Mouse (Mus musculus) telencephalon, adult 2 months (tissue): Measurements from ENCODE around the gene Rsf1.

Experiments used
- DNase-seq: peaks from one replicate; pipeline ENCODE4 v3.0.0-alpha.2; 2011; ENCODE audit warnings: low read depth, low spot score

Gene Rsf1

GRCm38 (mm10) chr7:97579067-97579975 lies at the start of gene Rsf1, which contains the start of gene Aamdc:
Gene Rsf1, plus strand, starts transcription at chr7:97579889.
Gene Aamdc, minus strand, starts transcription at chr7:97579497.
- peak; percentile 99 for DNase-seq

- DNase-seq: no peak
Measured at GRCm38 (mm10) chr7:97535531-97535930, 44.2 kb upstream of the Rsf1 start.

- DNase-seq: no peak
Measured at GRCm38 (mm10) chr7:97536571-97536970, 43.1 kb upstream of the Rsf1 start.

GRCm38 (mm10) chr7:97546462-97546861 lies 33.2 kb upstream of the Rsf1 start:
- DNase-seq: no peak

- DNase-seq: no peak
Measured at GRCm38 (mm10) chr7:97549301-97549700, 30.4 kb upstream of the Rsf1 start.

- no peak for DNase-seq
Measured at GRCm38 (mm10) chr7:97550673-97551072, 29.0 kb upstream of the Rsf1 start.

GRCm38 (mm10) chr7:97563576-97563975 lies 16.1 kb upstream of the Rsf1 start:
- DNase-seq: no peak

- no peak for DNase-seq
Measured at GRCm38 (mm10) chr7:97569372-97569771, 10.3 kb upstream of the Rsf1 start.

- no peak for DNase-seq
Measured at GRCm38 (mm10) chr7:97570389-97570788, 9.3 kb upstream of the Rsf1 start.

- DNase-seq: peak; percentile 18
Measured at GRCm38 (mm10) chr7:97578361-97579066, 1.2 kb upstream of the Rsf1 start.

- DNase-seq: no peak
Measured at GRCm38 (mm10) chr7:97579976-97580842, 520 bp downstream of the Rsf1 start.

GRCm38 (mm10) chr7:97580843-97581214 lies 1.1 kb downstream of the Rsf1 start:
- DNase-seq: peak; percentile 85

GRCm38 (mm10) chr7:97588506-97588905 lies 8.8 kb downstream of the Rsf1 start:
- no peak for DNase-seq

GRCm38 (mm10) chr7:97590488-97590887 lies 10.8 kb downstream of the Rsf1 start:
- no peak for DNase-seq

GRCm38 (mm10) chr7:97591336-97591735 lies 11.6 kb downstream of the Rsf1 start:
- no peak for DNase-seq

- no peak for DNase-seq
Measured at GRCm38 (mm10) chr7:97592396-97592795, 12.7 kb downstream of the Rsf1 start.

GRCm38 (mm10) chr7:97593535-97593934 lies 13.8 kb downstream of the Rsf1 start:
- no peak for DNase-seq

- no peak for DNase-seq
Measured at GRCm38 (mm10) chr7:97598548-97598947, 18.9 kb downstream of the Rsf1 start.

GRCm38 (mm10) chr7:97621346-97621745 lies 41.7 kb downstream of the Rsf1 start:
- no peak for DNase-seq

GRCm38 (mm10) chr7:97622676-97623075 lies 43.0 kb downstream of the Rsf1 start:
- DNase-seq: no peak

- no peak for DNase-seq
Measured at GRCm38 (mm10) chr7:97623402-97623801, 43.7 kb downstream of the Rsf1 start.

- no peak for DNase-seq
Measured at GRCm38 (mm10) chr7:97629351-97629750, 49.7 kb downstream of the Rsf1 start.
